Mouse (Mus musculus) liver, adult 2 months (tissue): ENCODE results near the gene Pde1b.

Source experiments
- CTCF ChIP-seq: fragments of 200-500 bp; IDR thresholded peaks from 2 replicates; pipeline ENCODE4 v1.5.1; 2011; ENCODE audit warnings: low read depth, low read length, control low read depth
- POLR2A ChIP-seq: fragments of 200-500 bp; IDR thresholded peaks from 2 replicates; pipeline ENCODE4 v1.6.1; 2011; ENCODE audit warnings: low read length, control low read depth; ENCODE audit not compliant: insufficient read depth; ENCODE audit errors: extremely low read depth

GRCm38 (mm10) chr15:103519386-103520378 lies 16.8 kb downstream of the Pde1b start:
- TF ChIP-seq CTCF (no peak), POLR2A (no peak)
